Mouse (Mus musculus): Measurements from ENCODE around the gene 9130019O22Rik.
A peak's percentile ranks its signal among the peaks of the same experiment; 100 is the strongest.
"Not testable (repeated sequence)": the region's sequence is repeated elsewhere in the genome, so short reads cannot be mapped to it uniquely, and the experiment has no call there.

Gene 9130019O22Rik

DNA sequence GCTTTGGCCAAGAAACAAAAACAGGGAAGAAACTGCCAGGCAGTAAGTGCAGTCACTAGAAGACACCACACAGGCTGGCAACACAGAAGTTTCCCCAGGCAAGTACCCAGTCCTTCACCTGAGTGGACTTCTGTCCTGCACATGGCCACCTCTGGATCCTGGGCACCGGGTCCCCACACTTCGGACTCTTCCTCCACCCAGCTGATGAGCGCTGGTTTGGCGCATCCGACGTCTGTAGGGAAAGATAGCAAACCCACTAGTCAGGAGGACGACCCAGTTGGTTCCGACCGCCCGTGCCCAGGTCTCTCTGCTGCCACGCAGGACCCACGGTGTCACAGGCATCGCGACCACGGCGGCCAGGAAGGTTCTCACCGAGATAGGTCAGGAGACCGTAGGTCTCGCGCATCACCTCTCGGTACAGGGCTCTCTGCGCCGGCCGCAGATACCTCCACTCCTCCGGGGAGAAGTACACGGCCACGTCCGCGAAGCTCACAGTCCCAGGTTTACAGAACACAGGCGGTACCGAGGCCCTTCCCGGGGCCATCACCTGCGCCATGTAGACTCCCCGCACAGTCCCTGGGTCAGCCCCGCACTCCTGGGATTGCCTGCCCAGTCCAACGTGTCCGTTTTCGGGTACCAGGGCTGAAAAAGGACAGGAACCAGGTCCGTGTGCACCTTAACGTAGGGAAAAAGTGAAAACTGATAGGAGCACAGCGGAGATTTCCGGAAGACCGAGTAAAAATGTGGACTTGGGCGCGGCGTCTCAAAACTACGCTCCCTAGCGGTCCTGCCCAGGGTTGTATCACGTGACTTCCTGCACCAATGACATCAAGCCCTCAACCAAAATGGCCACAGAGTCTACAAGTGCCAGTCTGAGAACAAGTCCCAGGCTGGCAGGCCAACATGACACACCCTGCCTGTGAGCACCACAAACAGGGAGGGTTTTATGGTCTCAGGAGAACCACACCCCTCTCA is 11.4 kb downstream of the 9130019O22Rik start, which contains the start of gene Zfp747:
Zfp747 (minus strand) TSS at position 780 of the 975 bp plus-strand sequence.
- peak; percentile 78 to 85 for DNase-seq (ENCODE audit: low spot score in 2 of 2)

DNA sequence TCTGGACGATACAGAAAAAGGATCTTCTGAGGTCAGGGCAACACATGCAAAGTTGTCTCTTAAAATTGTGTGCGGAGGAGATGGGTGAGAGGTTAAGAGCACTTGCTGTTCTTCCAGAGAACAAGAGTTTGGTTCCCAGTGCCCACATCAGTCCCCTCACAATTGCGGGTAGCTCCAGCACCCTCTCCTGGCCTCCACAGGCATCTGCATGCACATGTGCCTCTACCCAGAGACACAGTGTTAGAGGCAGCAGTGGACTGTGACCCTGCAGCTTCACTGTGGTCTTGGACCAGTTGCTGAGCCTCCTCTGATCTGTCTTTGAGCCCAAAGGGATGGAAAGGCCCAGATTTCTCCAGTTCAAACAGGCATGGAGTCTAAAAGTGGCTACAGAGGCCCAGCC is 15.1 kb downstream of the 9130019O22Rik start:
- DNase-seq (ENCODE audit: low spot score in 2 of 2), result not testable (repeated sequence)

- no peak for DNase-seq (ENCODE audit: low spot score in 2 of 2)
Measured at GRCm38 (mm10) chr7:127371213-127371612, 15.8 kb downstream of the 9130019O22Rik start.

DNA sequence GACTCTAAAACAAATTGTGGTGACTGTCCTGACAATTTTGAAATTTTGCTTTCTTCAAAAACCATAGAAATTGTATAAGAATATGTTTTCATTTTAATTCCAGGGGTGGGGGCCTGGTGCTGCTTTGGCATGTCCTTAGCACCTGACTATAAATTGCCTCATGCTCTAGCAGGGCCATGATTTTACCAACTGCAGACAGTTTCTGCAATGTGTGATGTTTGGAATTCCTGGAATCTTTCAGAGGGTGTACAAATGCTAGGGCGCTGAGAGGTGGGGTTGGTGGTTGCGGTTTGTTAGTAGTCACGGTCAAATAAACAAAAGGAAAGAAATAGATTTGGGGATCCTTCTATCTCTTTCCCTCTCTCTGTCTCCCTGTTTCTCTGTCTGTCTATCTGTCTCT is 20.7 kb downstream of the 9130019O22Rik start:
- no peak for DNase-seq (ENCODE audit: low spot score in 2 of 2)

GRCm38 (mm10) chr7:127364166-127364565 is 22.8 kb downstream of the 9130019O22Rik start:
- no peak for DNase-seq (ENCODE audit: low spot score in 2 of 2)

- DNase-seq (ENCODE audit: low spot score in 2 of 2), result no peak
Measured at GRCm38 (mm10) chr7:127363475-127363921, 23.5 kb downstream of the 9130019O22Rik start.

DNA sequence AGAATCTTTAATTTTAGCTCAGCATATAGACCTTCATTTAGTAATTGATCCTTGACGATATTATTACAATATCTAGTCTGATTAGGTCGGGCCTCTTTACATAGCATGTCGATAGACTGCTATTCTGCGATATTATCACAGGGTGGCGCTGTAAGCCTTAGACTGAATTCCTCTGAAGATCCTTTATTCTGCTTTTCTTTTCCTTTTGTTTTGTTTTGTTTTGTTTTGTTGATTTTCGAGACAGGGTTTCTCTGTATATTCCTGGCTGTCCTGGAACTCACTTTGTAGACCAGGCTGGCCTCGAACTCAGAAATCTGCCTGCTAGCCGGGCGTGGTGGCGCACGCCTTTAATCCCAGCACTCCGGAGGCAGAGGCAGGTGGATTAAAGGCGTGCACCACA is 24.5 kb downstream of the 9130019O22Rik start:
- not testable (repeated sequence) for DNase-seq (ENCODE audit: low spot score in 2 of 2)

- DNase-seq (ENCODE audit: low spot score in 2 of 2), result no peak
Measured at GRCm38 (mm10) chr7:127361449-127361848, 25.5 kb downstream of the 9130019O22Rik start.

GRCm38 (mm10) chr7:127360265-127360664 is 26.7 kb downstream of the 9130019O22Rik start:
- no peak for DNase-seq (ENCODE audit: low spot score in 2 of 2)

- DNase-seq (ENCODE audit: low spot score in 2 of 2), result no peak
Measured at GRCm38 (mm10) chr7:127358472-127358871, 28.5 kb downstream of the 9130019O22Rik start.

GRCm38 (mm10) chr7:127357871-127358270 is 29.1 kb downstream of the 9130019O22Rik start:
- no peak for DNase-seq (ENCODE audit: low spot score in 2 of 2)

- no peak for DNase-seq (ENCODE audit: low spot score in 2 of 2)
Measured at GRCm38 (mm10) chr7:127355796-127356195, 31.2 kb downstream of the 9130019O22Rik start.

DNA sequence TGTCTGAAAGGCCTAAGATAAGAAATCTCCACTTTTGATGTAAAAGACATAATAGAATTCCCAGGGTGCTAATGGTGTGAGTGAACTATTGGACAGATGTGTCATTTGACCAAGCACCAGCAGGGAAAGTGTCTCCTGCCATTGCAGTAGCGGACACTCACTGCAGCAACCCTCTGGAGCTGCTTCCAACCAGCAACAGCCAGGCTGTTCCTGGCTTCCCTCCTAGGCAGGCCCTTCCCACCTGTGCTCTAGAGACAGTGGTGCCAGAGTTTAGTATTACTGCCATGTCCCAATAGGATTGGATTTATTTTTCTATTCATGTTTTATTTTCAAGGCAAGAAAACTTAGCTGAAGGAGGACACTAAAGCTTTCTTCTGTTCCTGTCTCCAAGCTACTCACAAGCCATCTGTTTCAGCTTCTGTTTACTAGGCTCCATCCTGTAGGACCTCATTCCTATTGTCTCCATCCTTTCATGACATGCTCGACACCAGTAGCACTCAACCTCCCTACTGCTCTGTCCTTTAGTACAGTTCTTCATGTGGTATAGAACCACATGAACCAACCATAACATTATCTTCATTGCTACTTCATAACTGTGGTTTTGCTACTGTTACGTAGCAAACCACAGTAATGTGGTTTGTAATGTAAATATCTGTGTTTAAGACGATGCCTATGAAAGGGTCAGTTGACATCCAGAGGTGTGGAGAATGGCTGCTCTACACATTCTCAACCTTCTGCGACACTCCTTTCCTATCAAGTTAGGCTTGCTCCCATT is 35.5 kb downstream of the 9130019O22Rik start:
- no peak for DNase-seq (ENCODE audit: low spot score in 2 of 2)

DNA sequence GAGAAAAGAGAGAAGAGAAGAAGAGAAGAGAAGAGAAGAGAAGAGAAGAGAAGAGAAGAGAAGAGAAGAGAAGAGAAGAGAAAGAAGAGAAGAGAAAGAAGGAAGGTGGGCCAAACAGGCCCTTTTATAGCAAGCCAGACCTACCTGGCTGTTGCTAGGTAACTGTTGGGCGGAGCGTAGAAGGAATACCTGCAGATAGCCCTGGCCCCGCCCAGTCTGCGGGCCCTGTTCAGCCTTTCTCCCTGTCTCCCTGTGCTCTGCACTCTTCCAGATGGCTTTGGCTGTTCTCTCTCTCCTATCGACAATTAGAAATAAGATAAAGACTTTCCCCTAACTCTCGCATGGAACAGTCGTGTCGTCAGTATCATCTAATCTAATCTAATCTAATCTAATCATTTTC is 40.3 kb downstream of the 9130019O22Rik start:
- DNase-seq (ENCODE audit: low spot score in 2 of 2), result no peak

GRCm38 (mm10) chr7:127345512-127346325 is 41.2 kb downstream of the 9130019O22Rik start, which contains the start of gene Zfp768:
Gene Zfp768 (minus strand): TSS chr7:127345589.
- DNase-seq (ENCODE audit: low spot score in 2 of 2), result peak; percentile 77 to 81

DNA sequence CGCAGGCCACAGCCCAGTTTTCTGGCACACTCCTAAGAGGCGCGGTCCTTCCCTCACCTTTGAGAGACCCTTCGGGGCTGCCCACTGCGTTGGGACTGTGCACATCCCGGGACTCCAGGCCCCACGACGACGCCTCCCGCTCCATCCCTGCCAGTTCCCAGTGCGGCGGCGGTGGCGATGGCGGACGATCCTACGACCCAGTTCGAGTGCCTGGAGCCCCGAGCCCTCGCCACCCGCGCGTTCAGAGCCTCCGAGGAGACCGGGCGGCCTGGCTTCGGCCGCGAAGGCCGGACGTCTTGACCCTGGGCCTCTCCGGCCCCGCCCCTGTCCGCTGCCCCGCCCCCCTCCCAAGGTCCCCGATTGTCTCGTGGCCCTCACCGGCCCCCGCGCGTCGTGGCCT is 41.9 kb downstream of the 9130019O22Rik start:
- peak in 1 of 2 experiments; percentile 32 for DNase-seq (ENCODE audit: low spot score in 2 of 2)

DNA sequence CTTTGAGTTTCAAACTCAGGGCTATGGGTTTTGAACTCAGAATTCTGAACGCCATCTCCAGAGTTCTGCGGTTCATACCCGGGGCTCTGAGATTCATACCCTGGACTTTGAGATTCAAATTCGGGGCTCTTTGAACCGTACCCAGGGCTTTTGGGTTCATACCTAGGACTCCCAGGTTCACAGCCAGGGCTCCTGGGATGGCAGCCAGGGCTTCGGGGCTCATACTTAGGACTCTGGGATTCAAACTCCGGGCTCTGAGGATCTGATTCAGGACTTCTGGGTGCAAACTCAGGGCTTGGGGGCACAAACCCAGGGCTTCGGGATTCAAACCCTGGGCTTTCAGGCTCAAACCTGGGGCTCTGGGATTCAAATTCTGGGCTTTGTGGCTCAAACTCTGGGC is 42.6 kb downstream of the 9130019O22Rik start:
- DNase-seq (ENCODE audit: low spot score in 2 of 2), result no peak

DNA sequence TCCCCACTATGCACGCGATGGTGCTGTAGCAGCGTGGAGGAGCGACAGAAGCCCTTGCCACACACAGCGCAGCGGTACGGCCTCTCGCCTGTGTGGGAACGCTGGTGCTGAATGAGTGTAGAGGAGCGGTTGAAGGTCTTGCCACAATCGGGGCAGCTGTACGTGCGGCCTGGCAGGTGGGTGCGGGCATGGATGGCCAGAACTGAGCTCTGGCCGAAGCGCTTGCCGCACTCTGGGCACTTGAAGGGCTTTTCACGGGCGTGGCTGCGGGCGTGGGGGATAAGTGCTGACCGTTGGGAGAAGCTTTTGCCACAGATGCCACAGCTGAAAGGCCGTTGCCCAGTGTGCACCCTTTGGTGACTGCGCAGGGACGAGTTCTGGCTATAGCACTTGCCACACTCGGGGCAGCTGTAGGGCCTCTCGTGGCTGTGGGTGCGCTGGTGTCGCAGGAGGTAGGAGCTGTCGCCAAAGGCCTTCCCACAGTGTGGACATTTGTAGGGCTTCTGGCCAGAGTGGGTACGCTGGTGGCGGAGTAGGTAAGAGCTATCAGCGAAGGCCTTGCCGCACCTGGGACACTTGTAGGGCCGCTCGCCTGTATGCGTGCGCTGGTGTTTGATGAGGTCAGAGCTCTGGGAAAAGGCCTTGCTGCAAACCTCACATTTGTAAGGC is 43.5 kb downstream of the 9130019O22Rik start:
- DNase-seq (ENCODE audit: low spot score in 2 of 2), result no peak

DNA sequence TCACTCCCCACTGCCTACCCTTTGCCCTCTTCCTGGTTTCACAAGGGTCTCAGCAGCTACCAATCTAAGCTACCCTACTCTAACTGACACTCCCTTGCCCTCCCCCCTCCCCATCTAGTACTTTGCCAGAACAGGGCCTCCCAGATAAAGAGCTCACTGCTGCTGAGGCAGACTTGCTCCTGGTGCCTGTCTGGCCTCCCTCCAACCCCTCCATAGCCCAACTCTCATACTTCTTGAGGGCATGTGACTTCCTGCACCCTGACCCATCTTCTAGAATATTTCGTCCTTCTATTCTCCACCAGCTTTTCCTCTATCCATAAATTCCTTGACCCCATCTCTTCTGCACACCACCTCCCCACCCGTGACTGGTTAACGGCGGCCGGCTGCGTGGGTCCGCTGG is 44.1 kb downstream of the 9130019O22Rik start:
- no peak for DNase-seq (ENCODE audit: low spot score in 2 of 2)

DNA sequence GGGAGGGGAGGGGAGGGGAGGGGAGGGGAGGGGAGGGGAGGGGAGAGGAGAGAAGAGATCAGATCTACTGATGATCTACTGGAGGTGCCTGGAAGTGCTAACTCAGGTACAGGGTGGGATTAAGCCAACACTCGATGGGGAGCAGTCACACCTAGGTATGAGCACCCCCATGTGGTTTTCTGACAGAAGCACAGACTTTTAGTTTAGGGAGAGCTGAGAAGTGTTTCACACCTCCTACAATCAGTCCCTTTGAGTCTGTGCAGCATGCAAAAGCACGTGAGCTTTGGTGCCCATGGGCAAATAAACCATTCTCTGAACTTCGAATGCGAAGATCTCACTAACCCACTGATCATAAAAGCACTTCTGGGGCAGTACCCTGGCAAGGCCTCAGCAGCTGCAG is 44.6 kb downstream of the 9130019O22Rik start:
- no peak for DNase-seq (ENCODE audit: low spot score in 2 of 2)

GRCm38 (mm10) chr7:127341861-127342260 is 45.1 kb downstream of the 9130019O22Rik start:
- not testable (repeated sequence) for DNase-seq (ENCODE audit: low spot score in 2 of 2)

Data from frontal cortex, postnatal 14 days (tissue).